Mouse (Mus musculus) activated CD4-positive, CD25-positive, alpha-beta regulatory T cell, adult 4 months (primary cell): ENCODE data around the gene Cdk5rap1. TPM values are rescaled to one million over a fixed set of nuclear protein-coding genes. Genes with fewer than 3 reads are reported as not detected.
A peak's percentile ranks its signal among the peaks of the same experiment; 100 is the strongest.

ENCODE experiments used
- ATAC-seq: one replicate; pipeline ENCODE4 v1.8.0; 2017
- polyA plus RNA-seq, 2 experiments: library from polyadenylated mRNA; unstranded; fragments of 100-300 nt; shearing (Covaris generic); gene quantifications; one replicate each; pipeline ENCODE4 v1.2.1; 2017

Cdk5rap1 gene
- polyA plus RNA-seq, result 10 to 100 TPM; 37.5 to 67.2 TPM

DNA sequence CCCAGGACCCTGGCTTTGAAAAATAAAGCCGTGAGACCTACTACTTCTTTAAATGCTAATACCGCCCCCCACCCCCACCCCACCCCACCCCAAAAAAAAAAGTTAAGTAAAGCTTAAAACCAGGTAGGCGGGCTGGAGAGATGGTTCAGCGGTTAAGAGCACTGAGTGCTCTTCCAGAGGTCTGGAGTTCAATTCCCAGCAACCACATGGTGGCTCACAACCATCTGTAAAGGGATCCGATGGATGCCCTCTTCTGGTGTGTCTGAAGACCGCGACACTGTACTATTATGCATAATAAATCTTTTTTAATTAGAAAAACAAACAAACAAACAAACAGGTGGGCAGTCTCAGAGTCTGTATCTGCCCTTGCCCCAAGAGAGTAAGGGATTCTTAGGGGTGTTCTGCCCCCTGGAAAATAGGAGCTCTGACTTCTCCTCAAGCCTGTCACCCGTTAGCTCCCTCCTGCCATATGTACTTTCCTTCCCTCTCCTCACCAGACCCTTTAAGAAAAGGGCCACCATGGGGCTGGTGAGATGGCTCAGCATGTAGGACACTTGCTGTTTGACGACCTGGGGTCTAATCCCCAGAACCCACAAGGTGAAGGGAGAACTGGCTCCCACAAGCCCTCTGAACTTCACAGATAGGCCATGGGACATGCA is at the start of gene Cdk5rap1:
Gene Cdk5rap1 (minus strand): TSS at position 169 of the 659 bp plus-strand sequence.
- no peak for ATAC-seq

DNA sequence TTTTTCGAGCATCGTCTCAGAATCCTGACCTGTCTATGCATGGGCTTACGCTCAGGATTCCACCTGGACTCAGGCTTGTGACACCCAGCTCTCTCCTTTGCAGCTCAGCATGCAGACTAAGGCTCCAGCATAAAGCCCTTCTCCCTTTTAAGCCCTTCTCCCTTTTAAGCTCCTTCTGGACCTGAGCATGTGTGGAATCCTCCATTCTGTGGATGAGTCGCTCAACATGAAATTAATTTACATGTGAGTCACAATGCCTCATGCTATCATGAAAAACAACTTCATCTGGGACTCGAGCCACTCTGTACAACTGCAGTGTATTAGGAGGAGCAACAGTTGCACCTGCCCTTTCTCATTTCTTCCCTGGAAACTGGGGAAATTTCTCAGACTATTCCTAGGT is 49.4 kb upstream of the Cdk5rap1 start:
- no peak for ATAC-seq

DNA sequence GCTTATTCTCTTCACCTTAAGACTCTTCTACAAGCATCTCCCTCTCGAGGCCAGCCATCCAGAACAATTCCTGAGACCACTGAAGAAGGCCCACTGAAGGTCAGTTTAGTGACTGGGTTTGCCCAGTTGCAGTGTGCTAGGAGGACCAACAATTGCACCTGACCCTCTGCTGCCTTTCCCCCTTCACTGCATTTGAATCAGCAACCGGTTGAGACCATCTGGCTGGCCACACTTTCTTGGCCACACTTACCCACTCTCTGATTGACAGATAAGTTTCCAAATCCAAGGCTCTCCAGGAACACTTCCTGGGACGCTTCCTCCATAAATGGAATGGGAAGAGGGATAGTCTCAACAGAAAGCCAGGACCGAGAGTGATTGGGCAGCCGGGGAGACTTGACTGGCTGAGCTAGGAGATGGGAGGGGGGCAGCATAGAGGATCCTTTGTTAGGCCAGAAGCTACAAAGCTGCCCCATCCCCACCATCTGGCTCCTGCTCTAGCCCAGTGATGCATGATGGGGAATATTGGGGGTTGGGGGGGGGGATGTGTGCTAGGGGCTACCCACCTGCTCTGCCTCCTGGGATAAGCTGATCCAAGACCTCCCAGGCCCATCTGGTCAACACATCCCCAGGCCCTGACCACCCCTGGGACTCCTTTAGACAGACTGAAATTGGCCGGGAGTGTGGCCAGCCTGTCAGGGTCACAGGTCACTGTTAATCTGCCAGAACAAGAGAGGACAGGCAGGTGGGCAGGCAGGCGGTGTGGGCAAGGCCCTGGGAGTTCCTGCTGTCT is 48.3 kb upstream of the Cdk5rap1 start:
- no peak for ATAC-seq

DNA sequence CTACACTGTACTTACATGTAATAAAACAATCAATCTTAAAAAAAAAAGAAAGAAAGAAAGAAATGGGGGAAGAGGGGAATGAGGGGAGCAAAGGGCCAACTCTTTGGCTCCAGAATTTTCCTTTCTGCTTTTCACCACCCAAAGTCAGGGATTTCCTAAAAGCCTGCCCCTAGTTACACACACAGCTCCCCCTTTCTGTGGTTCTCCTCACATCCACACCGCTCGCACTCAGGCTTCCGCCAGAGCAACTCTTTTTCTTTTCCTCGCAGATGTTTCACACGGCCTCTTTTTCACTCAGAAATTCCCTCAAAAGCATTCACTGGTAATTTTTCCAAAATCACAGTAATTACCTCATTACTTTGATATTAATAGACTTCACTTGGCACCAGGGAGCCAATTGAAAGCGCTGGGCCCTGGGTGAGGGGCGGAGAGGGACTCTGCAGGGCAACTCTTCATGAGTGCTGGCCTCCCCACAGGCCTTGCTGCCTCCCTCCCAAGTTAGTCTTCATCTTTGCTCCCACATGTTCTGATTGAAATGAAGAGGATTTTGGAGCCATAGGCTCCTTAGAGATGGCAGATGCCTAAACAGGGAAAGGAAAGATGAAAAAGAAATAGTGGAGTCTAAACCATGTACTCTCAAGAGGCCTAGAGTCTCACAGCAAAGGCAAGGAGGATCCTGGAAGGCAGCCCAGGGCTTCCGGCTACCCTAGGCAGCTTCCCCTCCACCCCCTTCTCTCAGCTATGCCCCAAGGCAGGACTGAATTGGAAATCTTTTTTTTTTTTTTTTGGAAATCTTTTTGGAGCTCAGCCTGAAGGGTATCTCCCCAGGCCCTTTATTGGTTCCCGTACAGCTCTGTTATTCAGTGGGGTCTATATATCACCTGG is 47.1 kb upstream of the Cdk5rap1 start:
- ATAC-seq, result no peak

DNA sequence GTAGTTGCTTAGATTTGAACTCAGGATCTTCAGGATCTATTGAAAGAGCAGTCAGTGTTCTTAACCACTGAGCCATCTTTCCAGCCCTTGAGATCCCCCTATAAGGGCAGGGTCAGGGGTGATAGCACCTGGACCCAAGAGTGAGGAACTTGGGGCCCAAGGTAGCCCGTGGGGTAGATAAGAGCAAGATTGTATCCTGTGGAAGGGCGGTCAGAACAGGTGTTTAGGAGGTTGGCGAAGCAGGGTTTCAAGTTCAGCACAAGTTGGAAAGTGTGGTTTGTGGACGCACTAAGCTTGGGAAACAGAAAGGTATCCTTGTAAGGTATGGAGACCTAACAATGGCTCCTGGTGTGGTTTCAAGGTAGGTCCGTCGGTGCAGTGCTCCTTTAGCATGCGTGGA is 45.2 kb upstream of the Cdk5rap1 start:
- ATAC-seq, result no peak

DNA sequence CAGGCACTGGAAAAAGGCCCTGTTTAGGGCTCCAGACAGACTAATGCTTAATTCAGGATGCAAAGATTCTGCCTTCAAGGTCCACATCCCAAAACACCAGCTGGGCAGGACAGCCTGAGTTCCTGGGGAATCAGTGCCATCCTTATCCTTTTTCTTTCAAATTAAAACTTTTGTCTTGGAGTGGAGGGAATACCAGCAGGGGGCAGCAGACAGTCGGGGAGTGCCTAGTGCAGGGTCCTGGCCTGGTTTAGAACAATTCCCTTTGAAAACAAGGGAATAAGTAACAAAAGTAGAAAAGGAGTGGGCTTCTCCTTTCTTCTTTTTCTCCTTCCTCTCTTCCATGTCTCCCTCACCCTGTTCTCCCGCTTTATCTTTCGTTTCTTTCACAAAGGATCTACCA is 44.3 kb upstream of the Cdk5rap1 start:
- no peak for ATAC-seq

DNA sequence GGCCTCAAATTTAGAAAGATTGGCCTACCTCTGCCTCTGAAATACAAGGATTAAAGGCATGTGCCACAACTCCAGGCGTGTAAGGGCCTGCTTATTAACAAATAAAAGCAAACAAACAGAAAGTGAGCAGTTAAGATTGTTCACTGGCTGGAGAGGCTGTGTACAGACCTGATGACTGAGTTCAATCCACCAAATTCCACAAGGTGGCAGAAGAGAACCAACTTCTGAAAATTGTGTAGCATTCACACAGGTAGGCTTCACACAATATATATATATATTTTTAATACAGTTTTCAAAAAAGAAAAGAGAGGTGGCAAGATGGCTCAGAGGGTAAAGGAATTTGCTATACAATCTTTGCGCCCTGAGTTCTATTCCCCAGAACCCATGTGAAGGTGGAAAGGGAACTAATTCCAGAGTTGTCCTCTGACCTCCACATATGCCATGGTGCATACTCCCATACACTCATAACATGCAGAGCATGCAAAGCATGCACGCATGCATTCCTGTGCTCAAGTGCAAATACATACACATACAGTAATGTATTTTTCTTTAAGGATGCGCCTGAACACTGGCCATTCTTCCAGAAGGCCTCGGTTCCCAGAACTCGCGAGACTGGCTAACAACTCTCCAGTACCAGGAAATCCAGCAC is 39.3 kb upstream of the Cdk5rap1 start:
- peak; percentile 55 for ATAC-seq

DNA sequence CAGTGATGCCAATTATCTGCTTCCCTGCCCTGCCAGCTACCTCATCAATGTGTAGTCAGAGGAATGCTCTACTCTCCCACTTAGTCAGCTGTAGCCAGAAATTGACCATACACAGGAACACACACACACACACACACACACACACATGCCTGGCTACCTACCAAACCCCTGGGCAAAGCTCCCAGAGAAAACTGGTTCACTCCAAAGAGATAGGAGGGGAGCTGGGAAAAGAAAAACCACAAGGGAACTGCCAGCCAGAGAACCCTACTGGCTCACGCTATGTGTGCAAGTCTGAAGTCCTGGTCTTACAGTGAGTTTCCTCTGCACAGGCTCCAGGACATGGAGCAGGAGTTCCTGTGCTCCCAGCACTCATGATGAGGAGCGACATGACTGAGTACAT is 37.5 kb upstream of the Cdk5rap1 start:
- no peak for ATAC-seq

DNA sequence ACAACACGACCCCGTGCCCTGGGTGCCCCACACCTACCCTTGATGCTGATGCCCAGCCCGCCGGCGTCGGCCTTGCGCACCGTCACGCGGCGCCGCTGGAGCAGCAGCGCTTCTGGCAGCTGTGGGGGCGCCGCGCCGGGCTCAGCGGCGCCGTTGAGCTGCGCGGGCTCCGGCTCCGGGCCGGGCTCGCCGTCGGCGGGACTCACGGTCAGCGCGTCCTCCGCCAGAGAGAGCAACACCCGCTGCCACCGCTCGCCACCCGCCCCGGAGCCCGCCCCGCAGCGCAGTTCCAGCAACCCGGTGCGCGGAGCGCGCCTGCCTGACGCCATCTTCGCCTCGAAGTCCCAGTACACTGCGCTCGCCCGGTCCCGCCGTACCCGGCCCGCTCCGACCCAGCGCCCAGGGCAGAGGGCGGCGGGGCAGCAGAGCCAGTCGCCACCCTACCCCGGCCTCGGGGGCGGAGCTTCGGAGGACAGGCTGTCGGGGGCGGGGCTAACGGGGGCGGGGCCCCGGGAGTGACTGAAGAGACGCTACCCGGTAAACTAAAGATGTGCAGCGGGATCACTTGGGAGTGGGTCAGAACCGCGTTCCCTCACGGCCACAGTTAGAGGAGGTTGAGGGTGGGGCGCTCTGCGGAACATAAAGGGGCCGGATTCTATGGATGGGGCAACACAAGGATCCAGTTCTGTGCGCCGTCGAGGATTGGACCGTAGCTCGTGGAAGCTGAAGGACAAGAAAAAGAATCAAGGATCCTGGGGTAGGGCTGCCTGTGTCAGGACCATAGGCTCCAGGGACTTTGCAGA is 35.0 kb upstream of the Cdk5rap1 start, which contains the start of gene Snta1:
Gene Snta1 (minus strand): TSS at position 457 of the 803 bp plus-strand sequence.
- peak; percentile 75 for ATAC-seq

DNA sequence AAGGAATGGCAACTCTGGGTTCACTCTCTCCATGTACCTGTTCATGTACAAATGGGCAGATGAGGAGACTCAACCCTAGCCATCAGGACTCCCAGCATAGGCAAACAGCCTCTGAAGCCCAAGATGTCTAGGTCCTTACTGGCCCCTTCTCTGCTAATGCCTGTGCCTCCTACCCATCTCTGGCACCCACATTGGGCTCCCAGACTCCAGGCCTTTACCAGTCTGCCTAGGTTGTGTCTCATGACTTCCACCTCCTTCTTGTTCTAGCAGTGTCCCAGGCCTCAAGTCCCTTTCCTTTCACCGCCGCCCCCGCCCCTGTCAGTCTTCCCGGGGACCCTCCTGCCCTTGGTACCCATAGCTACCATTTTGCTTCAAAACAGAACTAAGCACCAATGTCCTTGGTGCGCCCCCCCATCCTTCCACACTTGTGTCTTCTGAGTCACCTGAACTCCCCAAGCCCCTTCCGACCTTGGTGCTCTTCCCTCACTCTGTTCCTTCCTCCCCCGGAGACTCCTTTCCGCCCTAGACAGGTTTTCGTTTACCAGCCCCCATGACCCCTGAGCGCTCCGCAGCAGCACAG is 34.3 kb upstream of the Cdk5rap1 start:
- ATAC-seq, result no peak

DNA sequence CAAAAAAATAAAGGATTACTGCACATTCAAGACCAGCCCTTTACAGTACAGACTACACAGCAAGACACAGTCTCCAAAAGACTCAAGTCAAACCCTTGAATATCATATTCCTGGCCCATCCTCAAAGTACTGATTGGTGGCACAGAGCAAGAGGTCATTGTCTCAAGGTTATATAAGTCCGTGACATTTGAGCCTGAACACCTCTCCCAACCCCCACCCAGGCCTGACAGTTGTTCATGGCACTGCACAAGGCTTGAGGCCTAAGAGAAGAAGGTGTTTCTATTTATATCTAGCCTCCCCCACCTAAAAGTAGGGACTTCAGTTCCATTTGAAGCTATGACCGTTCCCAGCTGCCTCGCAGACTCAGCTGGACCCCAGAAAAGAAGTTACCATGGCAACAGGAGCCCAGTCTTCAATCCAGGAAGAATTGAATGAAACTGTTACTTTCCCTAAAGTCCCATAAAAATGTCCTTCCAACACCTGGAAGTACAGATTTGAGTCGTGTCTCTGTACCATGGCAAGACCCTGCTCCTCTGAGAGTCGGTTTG is 32.7 kb upstream of the Cdk5rap1 start:
- ATAC-seq, result no peak

DNA sequence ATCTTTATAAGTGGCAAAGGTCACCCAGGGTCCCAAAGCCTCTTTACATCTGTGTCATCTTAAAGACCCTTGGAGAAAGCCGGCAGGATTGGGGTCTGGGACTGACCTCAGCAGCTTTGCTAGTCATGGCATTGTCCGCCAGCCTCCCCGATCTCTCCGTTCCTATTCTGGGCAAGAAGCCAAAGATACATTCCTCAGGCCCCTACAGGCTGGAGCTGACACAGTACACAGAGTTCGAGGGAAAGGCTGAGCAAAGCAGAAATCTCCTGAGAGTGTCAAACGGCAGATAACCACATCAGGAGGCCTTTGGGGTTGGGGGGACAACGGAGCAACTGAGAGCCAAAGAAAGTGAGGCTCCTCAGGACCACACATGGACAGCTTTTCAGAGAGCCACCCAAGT is 30.0 kb upstream of the Cdk5rap1 start:
- ATAC-seq, result no peak

DNA sequence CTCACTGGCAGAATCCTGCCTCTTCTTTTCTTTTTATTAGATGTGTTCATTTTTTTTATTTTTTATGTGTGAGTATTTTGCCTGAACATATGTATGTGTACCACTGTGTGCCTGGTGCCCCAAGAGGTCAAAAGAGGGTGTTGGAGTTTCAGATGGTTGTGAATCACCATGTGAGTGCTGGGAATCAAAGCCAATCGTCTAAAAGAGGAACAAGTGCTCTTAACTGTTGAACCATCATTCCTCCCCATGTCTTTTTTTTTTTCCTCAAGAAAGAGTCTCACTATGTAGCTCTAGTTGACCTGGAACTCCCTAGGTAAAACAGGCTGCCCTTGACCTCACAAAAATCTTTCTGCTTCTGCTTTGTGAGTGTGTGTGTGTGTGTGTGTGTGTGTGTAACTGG is 29.2 kb upstream of the Cdk5rap1 start:
- ATAC-seq, result no peak

DNA sequence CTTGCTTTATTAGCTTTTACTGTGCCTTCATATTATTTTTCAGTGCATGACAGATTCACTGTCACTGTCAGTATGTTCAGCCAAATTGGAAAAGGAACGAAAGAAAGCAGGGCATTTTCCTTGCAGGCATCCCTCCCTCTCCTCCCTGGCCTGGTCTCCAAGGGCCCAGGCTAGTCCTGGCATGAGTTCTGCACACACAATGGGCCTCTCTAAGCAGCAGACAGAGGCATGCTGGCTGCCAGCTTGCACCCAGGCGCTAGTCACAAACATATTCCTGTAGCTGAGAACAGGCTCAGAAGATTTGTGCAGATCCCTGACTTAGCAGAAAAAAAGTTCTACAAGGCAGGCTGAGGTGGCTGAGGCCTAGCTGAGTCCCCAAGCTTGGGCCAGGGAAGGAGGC is 26.5 kb upstream of the Cdk5rap1 start:
- no peak for ATAC-seq

DNA sequence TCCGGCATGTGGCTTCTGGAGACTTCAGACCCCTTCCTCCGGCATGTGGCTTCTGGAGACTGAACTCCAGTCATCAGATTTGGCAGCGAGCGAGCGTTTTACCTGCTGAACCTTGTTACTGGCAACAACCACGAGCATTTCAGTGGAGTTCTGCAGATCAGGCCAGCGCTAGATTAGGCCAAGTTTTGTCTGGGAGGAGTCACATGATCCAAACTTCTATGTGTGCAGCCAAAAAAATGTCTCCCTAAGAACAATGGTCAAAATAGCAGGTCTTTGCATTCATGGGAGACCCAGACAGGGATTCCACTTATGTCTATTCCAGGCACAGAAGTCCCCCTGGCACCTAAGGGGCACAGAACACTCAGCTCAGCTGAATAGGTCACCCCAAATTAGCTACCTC is 25.5 kb upstream of the Cdk5rap1 start:
- ATAC-seq, result no peak

DNA sequence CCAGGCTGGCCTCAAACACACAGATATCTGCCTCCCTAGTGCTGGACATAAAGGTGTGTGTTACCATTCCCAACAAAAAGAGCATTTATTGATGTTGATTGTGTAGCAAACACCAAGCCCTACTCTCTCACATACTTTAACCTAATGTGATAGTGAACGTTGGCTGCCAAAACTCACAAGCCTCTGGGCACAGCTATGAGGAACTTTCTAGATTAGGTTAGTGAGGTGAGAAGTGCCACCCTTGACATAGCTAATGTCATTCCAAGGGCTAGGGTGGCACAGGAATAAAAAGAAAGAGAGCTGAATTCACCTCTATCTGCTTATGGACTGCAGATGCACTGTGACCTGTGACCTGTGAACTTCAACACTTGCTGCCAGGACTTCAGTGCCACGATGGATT is 23.7 kb upstream of the Cdk5rap1 start:
- ATAC-seq, result no peak

DNA sequence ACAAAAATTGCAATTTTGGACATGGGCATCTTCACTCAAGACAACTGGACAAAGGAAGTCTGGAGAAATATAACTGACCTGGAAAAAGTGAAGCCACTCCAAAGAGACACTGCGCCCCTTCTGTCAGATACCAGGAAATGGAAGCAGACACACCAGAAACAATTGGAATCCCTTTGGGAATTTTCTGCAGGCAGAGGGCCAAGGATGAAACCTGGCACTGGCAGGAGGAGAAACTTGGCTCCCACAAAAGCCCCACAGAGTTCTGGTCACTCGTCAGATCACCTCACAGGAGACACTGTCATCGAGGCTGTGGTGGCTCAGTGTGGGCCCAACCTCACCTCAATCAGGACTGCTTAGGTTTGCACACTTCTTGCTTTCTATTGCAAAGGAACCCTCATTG is 21.8 kb upstream of the Cdk5rap1 start:
- ATAC-seq, result no peak

DNA sequence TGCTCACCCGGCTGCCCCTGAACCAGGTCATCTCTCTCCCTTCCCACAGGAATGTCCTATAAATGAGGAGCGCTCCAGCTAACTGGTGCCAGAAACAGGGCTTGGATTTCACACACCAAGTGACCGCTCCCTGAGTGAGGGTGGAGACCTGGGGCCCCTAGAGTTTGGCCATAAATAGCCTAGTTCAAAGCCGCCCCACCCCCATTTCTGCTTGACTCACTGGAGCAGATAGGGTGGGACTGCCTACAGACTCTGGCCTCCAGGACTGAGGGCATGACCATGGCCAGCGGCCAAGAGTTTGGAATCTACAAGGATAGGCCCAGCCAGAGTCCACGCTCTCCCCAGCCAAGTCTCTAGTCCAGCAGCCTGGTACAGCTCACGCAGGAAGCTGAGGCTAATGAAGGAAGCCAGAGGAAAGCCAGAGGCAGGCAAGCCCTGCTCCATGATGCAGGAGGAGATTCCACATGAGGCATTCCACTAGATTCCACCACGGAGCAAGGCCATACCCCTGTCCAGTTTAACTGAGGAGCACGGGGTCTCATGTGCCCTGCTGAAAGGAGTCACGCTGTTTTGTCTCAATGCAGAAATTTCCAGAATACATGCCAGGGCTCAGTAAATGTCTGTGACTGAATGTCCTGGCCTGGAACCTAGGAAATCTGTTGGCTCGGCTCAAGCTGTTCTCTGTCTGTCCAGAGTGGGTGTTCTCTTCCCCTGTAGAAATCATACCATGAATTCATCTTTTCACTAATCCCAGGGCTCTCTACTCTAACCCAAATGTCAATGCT is 17.6 kb upstream of the Cdk5rap1 start:
- no peak for ATAC-seq

DNA sequence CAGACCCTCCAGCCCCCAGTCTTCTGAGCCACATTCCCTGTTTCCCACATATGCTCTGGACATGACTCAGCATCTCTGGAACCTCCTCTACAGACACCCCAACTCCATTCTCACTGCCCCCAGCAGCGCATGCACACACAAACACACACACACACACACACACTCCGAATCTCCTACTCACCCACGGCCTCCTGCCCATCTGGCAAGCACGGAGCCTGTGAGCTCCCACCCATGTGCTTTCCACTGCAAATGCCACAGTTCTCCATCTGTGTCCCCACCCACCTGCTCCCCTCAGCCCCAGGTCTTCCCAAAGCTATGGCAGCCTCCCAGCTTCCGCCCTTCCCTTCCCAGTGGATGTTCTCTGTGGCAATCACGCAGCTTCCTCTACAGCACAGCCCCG is 6.3 kb upstream of the Cdk5rap1 start:
- ATAC-seq, result no peak
